Mouse (Mus musculus) heart, adult 9 months (tissue): ENCODE measurements at regions not wholly inside any gene's neighbourhood (a gene's known extent, or its start where the extent isn't known, plus 50 kb on each side); places are given as distances from the start of the nearest gene placed in this dataset.
"Not testable (repeated sequence)": the region's sequence is repeated elsewhere in the genome, so short reads cannot be mapped to it uniquely, and the experiment has no call there.

Experiments used
- DNase-seq, 2 experiments: peaks; one replicate each; pipeline ENCODE4 v3.0.0; 2022; ENCODE audit warnings: low spot score in 2 of 2

DNA sequence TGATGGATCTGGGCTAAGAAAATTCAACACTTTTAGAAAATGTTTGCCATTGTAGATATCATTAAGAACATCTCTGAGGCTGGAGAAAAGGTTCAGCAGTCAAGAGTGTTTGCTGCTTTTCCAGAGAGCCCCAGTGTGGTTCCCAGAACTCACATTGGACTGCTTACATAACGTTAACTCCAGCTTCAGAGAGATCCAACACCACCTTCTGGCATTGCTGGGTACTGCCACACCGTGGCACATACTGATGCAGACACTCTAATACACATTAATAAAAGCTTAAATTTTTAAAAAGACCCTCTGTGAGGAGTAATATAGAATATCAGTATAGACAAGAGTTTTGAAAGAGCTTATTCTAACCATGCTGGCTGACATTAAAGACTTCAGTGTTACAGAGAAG, 313.6 kb upstream of the Zic4 start:
- DNase-seq = no peak

DNA sequence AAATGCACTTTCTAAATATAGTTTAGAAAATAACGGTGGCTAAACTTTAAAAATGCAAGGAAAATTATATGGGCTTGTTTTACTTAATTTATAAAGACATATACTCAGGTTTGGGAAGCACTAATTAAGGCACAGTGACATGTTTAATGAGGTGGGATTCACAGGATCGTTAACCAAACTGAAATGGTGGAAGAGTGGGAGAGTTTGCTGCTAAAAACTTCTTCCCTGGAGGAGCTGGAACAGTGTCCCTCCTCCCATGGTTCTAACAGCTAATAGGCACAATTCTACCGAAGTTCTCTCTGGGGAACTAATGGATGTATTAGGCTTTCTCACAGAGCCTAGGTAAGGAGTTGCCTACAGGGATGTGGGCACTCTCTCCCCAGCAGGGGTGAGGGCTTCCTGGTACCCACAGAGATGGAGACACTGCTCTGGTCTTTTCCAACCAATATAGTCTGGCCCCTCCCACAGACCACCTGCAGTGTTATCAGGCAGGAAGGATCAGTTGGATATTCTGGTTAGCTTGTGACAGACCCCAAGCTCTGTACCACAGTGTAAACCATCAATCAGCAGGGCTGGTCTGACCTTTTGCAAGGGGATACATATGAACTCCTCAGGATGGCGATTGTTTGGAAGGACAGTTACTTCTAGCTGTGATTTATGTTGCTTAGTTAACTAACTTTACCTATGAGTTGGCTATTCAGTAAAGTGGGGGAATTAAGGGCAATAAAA, 309.0 kb upstream of the Zic4 start:
- DNase-seq = no peak

GRCm38 (mm10) chr9:91059460-91059859, 302.8 kb upstream of the Zic4 start:
- DNase-seq = no peak

GRCm38 (mm10) chr9:91069496-91069895, 292.7 kb upstream of the Zic4 start:
- no peak for DNase-seq

DNA sequence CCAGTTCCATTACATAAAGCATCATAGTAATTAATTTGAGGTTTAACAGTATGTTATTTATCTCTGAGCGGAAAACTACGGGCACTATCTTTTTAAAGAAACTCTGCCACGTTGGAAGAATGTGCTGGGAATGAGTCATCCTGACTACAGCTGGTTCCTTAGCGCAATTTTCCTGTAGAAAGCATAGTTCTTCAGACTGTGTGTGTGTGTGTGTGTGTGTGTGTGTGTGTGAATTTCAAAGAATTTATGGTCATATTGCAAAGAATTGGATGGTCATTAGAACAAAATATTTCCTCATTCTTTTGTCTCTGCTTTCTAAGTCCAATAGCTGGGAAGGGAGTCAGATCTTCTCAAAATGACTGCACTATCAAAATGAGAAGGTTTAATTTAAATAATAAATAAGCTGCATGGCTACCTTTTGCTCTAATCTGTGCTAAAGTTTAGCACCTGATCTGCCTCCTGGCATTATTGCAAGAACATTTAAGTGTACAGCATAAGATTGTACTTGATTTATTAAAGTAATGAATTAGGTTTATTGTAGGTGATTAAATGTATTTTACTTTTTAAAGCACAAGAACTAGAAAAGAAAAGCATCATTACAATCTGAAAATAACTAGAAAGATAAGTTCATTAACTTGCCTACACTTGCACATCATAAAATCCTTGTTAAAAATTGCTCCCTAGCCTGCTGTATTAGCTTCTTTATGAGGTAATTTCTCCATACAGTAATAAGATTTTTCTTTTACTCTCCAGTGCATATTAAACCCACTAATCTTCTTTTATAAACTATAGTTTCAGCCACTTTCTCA, 288.6 kb upstream of the Zic4 start:
- no peak for DNase-seq

DNA sequence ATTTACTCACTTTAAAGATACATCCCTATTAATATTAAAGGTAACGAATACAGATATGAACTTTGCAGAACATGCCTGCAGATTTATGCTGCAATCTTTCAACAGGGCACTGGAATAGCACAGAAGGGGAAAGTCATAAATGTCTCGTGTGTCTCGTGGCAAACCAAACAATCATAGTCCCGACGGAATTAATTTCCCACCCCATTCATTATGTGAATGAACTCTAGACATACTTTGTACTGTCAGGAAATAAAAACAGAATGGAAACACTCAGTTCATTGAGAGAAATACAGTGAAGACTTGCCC, 288.1 kb upstream of the Zic4 start:
- DNase-seq = no peak

DNA sequence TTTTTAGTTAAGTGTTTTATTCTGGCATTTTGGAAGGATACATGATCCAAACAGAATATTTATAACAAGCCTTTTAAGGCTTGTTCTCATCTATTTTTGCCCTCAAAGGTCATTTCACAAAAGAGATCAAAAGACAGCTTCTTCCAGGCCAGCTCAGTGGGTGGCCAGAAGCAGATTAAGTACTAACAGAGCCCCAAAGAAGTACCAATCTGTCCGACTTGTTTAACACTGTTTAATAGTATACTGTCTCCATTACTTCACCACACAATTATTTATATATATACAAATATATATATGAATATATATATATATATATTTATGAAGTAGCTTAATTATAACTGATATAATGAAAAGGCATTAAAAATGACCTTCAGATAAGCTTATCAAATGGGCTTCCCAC, 284.7 kb upstream of the Zic4 start:
- no peak for DNase-seq

- DNase-seq = no peak
Measured at GRCm38 (mm10) chr9:91083791-91084190, 278.4 kb upstream of the Zic4 start.

GRCm38 (mm10) chr9:91085923-91086322, 276.3 kb upstream of the Zic4 start:
- DNase-seq = peak; percentile 15 to 49

DNA sequence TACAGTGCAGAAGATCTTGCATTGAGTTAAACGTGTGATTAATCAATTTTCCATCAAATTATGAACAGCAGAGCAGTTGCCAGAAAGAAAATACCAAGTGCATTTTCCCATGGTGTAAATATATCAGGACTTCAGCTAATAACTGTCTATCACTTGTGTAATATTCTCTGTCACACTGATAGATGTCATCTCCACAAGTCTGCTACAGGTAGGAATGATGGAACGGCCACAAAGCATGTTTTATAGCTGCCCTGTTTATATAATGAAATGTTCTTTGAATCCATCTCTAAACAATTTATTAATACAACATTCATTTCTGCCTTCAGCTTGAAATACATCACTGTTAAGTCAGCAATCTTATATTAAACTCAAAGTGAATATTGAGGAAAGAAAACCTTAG, 272.9 kb upstream of the Zic4 start:
- no peak for DNase-seq

- DNase-seq = no peak
Measured at GRCm38 (mm10) chr9:91091421-91092050, 270.7 kb upstream of the Zic4 start.

DNA sequence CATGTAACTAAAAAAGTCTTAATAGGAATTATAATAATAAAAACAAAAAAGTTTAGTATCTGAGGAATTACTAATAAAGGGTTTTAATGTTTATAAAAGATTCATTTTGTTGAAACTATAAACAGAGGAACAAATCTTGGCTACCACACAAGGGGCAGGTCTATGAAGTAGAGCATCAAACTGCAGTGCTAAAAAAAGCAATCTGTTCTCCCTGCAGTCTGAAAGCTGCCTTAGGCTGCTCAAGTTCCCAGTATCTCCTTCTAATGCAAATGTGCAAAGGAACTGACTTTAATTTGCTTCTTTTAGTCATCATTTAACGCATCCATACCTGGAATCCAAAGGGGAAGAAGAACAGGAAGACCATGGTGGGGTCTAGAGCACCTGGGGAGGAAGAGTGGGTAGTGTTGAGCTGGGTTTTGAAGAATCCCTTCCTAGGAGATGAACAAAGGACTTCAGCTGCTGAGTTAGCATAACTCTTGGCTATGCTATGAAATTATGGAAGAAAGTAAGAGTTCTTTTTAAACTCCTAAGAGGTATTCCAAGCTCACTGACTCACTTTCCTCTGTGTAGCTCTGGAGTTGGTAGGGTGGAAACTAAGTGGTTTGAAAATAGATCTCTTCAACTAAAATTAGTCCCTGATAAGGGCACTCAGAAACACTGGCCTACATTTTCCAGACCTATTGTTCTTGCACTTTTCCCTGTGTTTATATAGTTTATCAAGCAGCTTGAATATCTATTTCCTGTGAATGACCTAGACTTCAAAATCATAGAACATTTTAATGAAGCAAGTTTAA, 260.4 kb upstream of the Zic4 start:
- DNase-seq = peak; percentile 9 to 10

DNA sequence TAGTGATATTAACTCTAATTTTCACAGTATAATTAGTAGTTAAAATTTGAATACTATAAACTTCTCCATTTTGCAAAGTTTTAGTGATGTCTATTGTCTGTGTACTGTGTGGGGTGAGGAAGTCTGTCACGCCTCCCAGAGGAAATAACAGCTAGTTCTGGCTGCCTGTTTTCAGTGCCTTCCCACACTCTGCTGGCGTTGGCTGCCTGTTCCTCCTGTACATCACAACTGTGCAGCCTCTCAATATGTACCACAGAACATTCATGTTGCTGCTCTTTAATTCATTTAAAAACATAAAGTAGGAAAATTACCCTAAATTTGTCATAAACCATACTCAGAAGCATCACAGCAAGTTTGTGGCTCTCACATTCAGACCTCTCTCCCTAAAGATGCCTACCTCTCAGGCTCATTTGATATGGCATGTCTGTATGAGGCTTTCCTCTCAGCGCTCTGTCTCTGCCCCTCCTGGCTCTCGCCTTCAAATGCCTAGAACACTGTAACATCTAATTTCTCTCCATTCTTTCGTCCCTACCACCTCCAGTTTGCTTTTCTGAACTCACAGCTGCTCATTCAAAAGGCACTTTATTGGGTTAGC, 239.7 kb upstream of the Zic4 start:
- no peak for DNase-seq

DNA sequence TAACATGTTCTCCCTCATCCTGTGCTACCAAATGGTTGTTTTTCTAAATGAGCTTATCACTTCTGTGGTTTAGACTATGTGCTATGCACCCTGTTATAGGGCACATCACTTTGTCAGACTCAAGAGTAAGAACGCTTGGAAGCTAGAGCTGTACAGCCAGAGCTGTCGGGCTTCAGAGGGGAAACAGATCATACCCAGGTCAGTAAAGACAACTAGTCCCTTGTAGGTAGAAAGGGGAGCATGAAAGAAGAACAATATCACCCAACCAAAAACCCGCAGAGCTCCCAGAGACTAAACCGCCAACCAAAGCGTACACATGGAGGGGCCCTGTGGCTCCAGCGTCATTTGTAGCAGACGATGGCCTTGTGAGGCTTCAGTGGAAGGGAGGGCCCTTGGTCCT, 239.0 kb upstream of the Zic4 start:
- no peak for DNase-seq

DNA sequence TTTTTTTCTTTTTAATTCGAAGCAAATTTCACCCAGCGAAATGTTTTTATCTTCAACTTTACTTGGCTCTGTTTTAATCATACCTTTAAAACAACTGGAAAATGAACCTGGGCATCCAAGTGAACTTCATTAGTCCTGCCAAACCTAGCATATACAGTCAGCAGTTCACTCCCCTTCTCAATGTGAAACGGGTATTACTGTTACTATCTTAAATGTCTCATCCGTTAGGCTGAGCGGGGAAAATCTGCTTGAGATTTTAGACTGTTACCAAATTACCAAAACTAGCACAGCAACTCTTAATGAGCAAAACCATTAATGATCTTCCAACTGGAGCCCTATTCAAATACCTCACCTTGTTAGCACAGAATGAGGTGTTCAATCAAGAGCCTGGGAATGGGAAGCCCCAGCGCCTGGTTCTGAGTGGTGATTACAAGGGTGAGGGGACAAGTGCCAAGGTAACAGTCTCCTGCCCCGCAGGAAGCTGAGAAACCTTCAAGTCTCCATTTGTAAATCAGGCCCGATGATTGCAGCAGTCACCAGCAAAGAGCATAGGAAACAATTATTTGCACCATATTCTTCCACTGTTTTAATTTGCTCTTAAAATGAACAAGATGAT, 235.5 kb upstream of the Zic4 start:
- no peak for DNase-seq

GRCm38 (mm10) chr9:91128491-91128890, 233.7 kb upstream of the Zic4 start:
- not testable (repeated sequence) for DNase-seq

DNA sequence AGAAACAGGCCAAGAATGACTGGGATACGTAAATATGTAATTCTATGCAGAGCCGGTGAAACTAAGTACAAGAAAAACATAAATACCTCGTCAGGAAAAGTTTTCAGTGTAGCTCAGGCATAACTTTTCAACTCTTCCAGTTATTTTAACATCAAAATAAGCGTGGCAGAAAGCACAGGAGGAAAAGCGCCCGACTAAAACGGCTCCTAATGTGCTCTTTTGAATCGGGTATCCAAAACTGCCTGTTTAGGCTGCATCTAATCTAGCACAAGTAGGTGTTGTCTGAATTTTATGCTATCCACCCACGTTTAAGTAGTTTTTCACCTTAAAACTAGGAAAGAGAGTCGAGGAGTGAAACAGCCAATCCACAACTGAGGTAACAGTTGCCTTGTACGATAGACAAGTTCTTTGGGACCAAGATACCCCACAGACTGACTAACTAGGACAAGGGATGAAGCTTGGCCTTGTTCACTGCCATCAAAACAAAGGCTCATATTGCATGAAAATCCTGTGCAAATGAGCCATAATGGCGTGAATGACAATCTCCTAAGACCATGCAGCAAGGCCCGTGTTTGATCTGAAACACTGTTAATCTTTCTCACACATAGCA, 232.0 kb upstream of the Zic4 start:
- no peak for DNase-seq

- DNase-seq = no peak
Measured at GRCm38 (mm10) chr9:91131415-91132255, 230.6 kb upstream of the Zic4 start.

DNA sequence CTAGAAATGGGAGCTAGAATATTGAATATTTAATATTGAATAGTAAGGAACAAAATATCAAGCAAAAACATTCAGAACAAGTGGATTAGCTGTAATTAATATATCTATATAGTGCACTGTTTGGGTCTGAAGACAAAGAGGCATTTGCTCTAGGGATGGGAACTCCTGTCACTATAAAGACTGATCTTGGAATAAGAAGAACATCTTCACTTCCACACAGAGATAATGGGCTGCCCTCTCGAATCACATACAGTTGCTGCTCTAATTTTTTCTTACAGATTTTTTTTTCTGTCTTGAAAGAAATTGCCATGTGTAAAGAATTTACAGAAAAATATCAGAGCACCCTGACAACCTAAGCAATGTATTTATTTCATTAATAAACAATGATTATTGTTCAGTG, 229.7 kb upstream of the Zic4 start:
- DNase-seq = no peak
